Mouse (Mus musculus) brain, embryonic 14.5 days (tissue): ENCODE results near the gene Kidins220.

ENCODE experiments used
- CTCF ChIP-seq: fragments of 200-500 bp; IDR thresholded peaks from 2 replicates; pipeline ENCODE4 v1.5.1; 2012; ENCODE audit warnings: inconsistent platforms, mild to moderate bottlenecking, moderate library complexity, borderline replicate concordance; ENCODE audit not compliant: insufficient read depth, insufficient read length; ENCODE audit errors: extremely low read depth
- POLR2A ChIP-seq: fragments of 200-500 bp; IDR thresholded peaks from 2 replicates; pipeline ENCODE4 v1.6.1; 2012; ENCODE audit warnings: mild to moderate bottlenecking, inconsistent platforms, borderline replicate concordance; ENCODE audit not compliant: poor library complexity, insufficient read depth, insufficient read length, severe bottlenecking; ENCODE audit errors: extremely low read depth

DNA sequence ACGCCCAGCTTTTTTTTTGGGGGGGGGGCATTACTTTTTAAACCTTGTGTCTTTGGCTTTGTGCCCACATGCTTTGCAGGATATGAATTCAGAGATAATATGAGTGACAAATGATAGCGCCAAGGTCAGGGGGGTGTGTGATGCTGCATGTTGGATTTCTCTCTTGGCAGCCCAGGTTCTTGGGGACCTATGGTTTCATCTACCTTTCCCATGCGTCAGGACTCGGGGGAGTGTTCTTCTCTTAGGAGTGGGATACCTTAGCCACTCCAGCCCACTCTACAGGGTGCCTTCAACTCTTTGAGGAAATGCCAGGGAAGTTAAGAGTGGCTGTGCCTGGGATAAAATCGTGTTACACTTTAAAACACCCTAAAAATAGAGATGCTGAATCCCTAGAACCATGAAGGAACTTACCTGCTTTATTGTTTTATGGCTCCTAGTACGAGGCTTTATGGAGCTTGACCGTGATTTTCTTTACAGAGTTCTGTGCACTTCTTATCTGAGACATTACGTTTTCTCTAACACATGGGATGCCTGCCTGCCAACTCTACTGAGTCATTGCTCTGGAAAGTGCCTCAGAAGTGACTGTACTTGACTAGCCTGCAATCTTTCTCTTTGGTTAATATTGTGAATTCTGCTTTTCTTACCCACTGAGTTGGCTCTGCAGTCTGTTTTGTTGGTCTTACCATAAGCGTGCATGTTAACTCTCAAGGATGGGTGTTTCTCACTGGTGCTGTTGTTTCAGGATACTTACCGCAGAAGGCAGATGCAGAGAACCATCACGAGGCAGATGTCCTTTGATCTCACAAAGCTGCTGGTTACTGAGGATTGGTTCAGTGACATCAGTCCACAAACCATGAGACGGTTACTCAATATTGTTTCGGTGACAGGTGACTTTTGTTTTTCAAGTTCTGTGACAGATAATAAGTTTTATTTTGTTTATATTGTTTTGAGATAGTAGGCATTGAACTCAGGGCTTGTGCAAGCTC lies 38.1 kb downstream of the Kidins220 start:
- TF ChIP-seq POLR2A = no peak
- no peak for TF ChIP-seq CTCF
